Mouse (Mus musculus) retina, embryonic 14.5 days (tissue): ENCODE measurements around the gene Dmgdh.

Source experiments
- DNase-seq: peaks from one replicate; pipeline ENCODE4 v3.0.0-alpha.2; 2015; ENCODE audit warnings: low spot score

The Dmgdh gene

DNA sequence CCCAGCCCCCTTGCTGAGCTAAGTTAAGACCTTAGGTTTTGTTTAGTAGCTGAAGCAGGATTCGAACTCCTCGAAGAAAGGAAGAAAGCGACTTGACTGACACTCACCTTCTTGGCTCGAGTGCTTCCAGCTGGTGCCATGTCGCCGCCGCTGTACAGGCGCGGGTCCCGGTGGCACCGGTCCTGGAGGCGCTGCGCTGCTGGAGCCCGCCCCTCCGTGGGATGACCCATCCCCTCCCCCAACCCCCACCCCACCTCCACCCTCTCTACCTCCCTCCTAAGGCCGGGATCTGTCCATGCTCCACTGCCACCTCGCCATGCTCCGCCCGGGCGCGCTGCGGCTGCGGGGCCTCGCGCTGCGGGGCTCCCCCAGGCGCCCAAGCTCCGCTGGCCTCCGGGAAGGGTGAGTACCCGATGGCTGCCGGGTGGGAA is at the start of gene Dmgdh, which contains the start of gene Bhmt2:
TSS of gene Dmgdh (plus strand) at position 303 of the 431 bp plus-strand sequence.
TSS of gene Bhmt2 (minus strand) at position 172 of the 431 bp plus-strand sequence.
- DNase-seq: peak; percentile 14

GRCm38 (mm10) chr13:93628861-93629260 is 45.4 kb upstream of the Dmgdh start:
- no peak for DNase-seq

- DNase-seq: no peak
Measured at GRCm38 (mm10) chr13:93630941-93631705, 43.1 kb upstream of the Dmgdh start.

DNA sequence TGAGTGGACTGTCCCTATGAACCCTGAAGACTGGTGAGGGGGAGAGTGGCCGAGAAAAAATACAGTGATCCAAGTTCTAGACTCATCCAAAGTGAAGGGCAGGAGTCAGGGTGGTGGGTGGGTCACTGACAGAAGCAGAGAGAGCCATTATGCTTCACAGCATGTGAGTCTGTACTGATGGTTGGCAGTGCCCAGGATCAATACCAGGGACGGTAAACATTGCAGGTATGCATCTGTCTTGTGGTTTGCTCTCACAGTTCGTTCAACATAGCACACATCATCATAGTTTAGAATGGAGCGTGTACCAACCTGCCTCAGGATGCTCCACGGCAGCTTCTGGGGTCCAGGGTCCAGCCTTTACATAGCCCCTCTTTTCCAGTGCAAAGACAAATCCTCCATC is 41.3 kb upstream of the Dmgdh start:
- DNase-seq: no peak

DNA sequence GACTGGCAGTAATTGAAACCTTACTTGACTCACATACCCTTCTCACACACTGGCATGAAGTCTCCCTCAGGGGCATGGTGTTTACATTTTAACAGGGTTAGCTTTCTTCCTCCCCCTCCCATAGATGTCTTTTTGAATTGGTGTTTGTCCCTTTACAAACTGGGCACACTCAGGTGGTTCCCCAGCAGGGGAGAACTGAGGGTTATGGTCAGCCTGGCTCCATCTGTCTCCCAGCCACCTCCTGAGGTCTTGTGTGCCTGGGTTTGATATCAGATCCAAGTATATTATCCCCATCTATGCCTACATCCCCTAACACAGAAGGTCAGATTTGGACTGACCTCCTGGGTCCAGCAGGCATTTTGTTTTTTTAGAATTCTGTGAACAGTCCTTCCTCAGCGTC is 37.7 kb upstream of the Dmgdh start:
- no peak for DNase-seq

DNA sequence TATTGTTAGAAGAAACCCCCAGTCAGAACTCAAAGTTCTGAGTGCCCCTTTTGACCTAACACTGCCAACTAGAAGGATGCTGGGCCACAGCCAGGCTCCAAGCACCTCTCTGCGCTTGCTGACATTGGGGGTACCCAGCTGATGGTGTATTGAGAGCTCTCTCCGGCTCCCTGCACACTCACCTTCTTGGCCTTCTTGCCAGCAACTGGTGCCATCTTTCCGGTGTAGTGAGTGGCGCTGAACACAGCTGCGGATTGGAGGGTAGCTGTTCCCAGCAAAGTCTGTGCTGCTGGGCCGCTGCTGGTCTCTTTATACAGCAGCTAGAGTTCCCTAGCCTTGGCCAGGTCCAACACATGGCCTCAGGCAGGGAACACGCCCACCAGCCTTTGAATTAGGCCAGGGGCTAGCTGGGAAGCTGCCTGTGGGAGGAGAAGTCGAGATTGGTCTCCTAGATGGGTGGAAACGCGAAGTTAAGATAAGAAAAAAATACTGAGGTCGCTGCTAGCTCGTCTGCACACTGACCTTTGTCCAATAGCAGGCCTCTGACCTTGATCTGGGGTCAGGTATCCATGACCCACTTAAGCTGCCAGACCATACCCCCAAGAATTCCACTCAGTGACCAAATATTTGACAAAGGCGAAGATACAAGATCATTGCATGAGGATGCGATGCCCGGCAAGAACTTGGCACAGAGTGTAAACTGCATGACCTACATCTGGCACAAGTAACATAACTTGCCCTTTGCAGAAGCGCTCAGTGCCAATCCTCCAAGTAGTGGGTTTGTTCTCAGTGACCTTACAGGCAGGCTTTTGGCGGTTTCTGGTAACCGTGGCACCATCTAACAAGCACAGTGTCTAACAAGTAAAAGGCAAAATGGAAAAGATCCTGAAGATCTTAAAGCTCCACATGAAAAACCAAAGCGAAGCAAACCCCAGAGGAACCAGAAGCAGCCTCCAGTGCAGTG is 36.7 kb upstream of the Dmgdh start, which contains the start of gene Bhmt:
TSS of gene Bhmt (minus strand) at position 680 of the 964 bp plus-strand sequence.
- DNase-seq: no peak

DNA sequence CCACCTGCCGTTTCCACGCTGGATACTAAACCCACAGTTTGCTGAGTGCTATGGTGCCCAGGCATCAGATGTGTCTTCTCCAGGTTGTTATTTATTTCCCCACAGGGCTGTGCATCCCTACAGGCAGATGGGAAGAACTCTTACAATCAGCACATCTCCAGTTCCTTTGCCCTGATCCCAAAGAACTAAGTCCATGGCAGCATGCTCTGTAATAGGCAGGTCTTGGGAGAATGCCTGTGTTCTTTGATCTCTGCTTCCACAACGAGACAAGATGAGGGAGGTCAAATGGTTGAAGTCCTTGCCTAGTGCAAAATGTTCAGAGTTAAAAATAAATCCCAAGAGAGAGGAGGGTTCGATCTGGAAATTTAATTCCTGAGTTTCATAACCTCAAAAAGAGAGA is 34.6 kb upstream of the Dmgdh start:
- no peak for DNase-seq

GRCm38 (mm10) chr13:93648387-93649130 is 25.7 kb upstream of the Dmgdh start:
- no peak for DNase-seq

DNA sequence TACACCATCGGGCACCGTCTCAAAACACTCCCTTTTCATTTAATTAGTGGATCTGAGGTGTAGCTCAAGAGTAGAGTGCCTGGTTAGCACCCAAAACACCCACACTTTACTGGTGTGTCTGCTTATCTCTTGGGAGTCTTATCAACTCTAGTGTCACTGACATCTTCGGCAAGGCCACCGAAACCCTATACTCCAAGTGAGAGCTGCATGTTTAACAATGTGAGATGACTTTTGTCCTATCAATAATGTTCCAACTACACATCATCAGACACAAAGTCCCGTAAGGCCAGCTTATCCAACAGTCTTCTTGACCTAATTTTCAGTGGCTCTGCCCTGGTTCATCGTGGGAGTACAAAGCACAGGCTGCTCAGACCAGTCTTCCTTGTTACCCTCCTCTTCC is 20.9 kb upstream of the Dmgdh start:
- no peak for DNase-seq

GRCm38 (mm10) chr13:93657941-93658340 is 16.3 kb upstream of the Dmgdh start:
- peak; percentile 17 for DNase-seq

DNA sequence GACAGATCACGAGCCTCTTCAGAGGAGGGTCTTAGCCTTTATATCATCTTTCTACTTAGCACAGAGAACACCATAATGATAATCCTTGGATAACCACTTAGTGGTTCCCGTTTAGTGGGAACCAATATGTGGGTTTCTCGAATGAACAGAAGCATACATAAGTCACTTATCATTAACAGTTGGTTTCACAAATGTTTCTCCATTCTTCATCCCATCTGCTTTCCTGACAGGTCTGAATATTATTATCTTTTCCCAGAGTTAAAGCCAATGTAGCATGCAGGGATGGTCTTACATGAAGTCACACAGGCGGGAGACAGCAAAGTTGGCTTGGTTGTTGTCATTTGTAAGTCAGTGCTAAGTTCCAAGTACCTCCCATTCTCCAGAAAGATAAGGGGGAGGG is 6.6 kb upstream of the Dmgdh start:
- no peak for DNase-seq

DNA sequence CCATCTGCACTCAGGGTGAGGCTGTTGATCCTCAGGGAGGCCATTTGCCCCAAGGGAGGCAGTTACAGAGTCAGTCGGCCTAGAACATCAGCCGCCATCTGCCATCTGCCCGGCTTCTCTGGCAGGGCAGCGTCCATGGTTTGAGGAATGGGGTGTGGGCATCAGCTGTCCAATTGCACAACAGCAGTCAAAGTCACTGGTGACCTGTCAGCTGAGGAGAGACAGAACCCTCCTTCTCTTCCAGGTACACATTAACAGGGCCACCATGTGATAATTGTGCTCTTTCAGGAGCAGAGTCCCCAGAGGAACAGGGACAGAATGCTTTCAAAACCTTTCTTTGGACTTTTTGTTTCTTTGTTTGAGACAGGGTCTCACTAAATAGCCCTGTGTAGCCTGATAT is 1.9 kb upstream of the Dmgdh start:
- no peak for DNase-seq

GRCm38 (mm10) chr13:93673296-93673695 is 937 bp upstream of the Dmgdh start:
- no peak for DNase-seq

DNA sequence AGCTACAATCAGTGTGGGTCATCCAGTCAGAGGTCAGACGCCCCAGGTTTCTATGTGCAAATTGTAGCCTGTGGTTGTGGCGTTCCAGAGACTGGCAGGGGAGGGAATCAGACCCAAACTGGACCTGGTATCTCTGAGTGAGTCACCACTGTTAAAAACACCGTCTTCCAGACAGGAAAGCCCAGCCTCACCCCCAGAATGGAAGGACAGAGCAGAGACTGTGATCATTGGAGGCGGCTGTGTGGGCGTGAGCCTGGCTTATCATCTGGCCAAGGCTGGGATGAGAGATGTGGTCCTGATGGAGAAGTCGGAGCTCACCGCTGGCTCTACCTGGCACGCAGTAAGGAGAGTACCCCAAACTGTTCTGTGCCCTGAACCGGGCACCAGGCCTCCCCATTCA is 2.6 kb downstream of the Dmgdh start:
- no peak for DNase-seq

DNA sequence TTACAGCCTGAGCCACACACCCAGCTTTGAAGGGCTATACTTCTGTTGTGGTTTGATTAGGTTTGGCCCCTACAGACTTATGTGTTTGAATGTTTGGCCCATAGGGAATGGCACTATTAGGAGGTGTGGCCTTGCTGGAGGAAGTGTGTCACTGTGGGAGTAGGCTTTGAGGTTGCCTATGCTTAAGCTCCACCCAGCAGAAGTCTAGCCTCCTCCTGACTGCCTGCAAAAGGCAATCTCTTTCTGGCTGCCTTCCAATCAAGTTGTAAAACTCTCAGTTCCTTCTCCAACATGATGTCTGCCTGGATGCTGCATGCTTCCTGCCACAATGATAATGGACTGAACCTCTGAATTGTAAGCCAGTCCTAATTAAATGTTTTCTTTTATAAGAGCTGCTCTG is 9.1 kb downstream of the Dmgdh start:
- no peak for DNase-seq

DNA sequence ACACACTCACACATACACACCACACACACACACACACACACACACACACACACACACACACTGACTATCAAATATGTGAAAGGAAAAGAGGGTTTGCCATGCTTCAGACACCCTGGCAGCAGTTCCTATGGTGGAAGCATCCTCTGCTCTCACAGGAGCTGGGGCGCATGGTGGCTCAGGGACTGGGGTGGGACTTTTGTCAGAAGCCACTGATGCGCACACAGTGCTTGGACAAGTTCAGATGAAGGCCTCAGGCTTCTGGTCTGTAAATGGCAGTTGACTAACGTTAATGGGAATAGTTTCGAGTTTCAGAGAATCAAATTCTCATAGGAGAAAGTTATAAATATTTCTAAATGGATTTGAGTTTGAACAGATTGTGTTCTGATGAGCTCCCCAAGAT is 11.0 kb downstream of the Dmgdh start:
- peak; percentile 53 for DNase-seq

DNA sequence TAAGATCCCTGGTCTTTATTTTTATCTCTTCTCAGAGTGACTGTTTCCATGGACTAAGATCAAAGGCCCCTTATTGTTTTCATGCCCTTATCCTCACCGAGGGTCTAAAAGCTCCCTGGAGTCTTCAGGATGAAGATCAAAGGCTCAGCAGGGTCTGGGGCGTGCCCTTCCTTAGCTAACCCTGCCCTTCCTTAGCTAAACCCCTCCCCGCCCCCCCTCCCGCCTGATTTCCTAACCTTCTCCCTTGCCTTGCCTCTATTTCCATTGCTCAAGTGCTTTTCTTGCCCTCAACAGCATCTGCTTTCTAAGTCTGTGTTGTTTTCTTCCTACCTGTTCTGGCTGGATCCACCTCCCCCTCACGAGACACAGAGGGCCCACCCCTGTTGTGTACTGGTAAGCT is 13.1 kb downstream of the Dmgdh start:
- no peak for DNase-seq

DNA sequence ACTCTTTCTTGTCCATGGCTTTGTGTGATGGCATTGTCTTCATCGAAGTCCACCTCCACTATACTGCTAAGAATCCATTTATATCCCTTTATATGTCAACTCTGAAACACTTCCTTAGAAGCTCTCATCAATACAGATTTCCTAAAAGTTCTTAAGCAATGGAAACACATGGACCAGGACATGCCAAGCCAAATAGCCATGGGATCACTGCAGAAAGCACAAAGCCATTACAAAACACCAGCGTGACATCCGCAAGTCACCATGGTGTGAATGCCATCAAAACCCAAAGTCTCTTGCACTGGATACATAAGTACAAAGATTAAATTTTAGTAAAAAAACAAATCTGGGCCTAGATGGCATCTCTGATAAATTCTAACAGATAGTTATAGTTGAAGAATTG is 15.3 kb downstream of the Dmgdh start:
- DNase-seq: no peak

DNA sequence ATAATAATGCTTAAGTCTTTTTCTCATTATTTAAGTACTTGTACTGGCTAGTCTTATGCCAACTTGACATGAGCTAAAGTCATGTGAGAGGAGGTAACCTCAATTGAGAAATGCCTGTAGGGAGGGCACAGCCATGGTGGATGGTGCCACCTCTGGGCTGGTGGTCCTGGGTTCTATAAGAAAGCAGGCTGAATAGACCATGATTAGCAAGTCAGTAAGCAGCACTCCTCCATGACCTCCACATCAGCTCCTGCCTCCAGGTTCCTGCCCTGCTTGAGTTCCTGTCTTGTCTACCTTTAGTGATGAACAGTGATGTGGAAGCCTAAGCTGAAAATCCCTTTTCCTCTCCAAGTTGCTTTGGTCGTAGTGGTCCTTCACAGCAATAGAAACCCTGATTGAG is 16.6 kb downstream of the Dmgdh start:
- no peak for DNase-seq

DNA sequence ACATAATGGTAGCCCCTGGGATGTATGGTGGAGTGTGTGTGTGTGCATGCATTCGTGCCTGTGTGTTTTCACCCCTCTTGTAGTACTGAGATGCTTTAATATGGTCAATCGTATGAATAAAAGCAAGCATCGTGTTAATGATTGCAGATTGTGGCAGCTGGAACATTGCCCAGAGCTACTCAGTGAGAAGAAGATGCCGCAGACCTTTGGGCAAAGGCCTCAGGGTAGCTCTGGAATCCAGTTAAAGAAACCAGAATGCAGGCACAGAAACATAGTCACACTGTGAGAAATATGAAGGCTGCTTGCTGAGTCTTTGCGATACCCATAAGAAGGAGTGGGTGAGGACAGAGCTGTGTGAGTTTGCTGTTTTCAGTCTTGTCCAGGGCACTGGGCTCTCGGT is 24.6 kb downstream of the Dmgdh start:
- no peak for DNase-seq

- no peak for DNase-seq
Measured at GRCm38 (mm10) chr13:93705697-93706096, 31.5 kb downstream of the Dmgdh start.

GRCm38 (mm10) chr13:93707271-93707670 is 33.0 kb downstream of the Dmgdh start:
- no peak for DNase-seq
